Mouse (Mus musculus) neural tube, embryonic 11.5 days (tissue): ENCODE data around the gene Col7a1. TPM values are rescaled to one million over a fixed set of nuclear protein-coding genes. Genes with fewer than 3 reads are reported as not detected.

Source experiments
- ATAC-seq: fragments of 200-750 bp; cut with Nextera tagmentation; 2 replicates; pipeline ENCODE4 v1.8.0; 2017; ENCODE audit warnings: moderate number of reproducible peaks, mild to moderate bottlenecking, moderate TSS enrichment, moderate library complexity; ENCODE audit not compliant: insufficient read depth, low FRiP score, low TSS enrichment
- DNase-seq: peaks from one replicate; pipeline ENCODE4 v3.0.0-alpha.2; 2015; ENCODE audit warnings: low spot score
- H3K27ac ChIP-seq: fragments of 300-500 bp; sonication (generic); 2 replicates; pipeline ENCODE4 v1.5.1; 2014; ENCODE audit warnings: low read depth, mild to moderate bottlenecking, low read length
- H3K27me3 ChIP-seq: fragments of 300-500 bp; sonication (generic); 2 replicates; pipeline ENCODE4 v1.6.1; 2014; ENCODE audit warnings: mild to moderate bottlenecking, low read length, mixed read lengths; ENCODE audit not compliant: control insufficient read depth, insufficient read depth
- H3K36me3 ChIP-seq: fragments of 300-500 bp; sonication (generic); 2 replicates; pipeline ENCODE4 v1.6.1; 2014; ENCODE audit warnings: mild to moderate bottlenecking, low read length, moderate library complexity, mixed read lengths; ENCODE audit not compliant: control insufficient read depth, insufficient read depth
- H3K4me1 ChIP-seq: fragments of 300-500 bp; sonication (generic); 2 replicates; pipeline ENCODE4 v1.6.1; 2014; ENCODE audit warnings: low read length, mixed read lengths; ENCODE audit not compliant: control insufficient read depth, insufficient read depth
- H3K4me2 ChIP-seq: fragments of 300-500 bp; sonication (generic); 2 replicates; pipeline ENCODE4 v1.6.1; 2014; ENCODE audit warnings: low read depth, mild to moderate bottlenecking, moderate library complexity
- H3K4me3 ChIP-seq: fragments of 300-500 bp; sonication (generic); 2 replicates; pipeline ENCODE4 v1.5.1; 2014; ENCODE audit warnings: low read depth, low read length
- H3K9ac ChIP-seq: fragments of 300-500 bp; sonication (generic); 2 replicates; pipeline ENCODE4 v1.6.1; 2014; ENCODE audit warnings: mild to moderate bottlenecking, low read length
- H3K9me3 ChIP-seq: fragments of 300-500 bp; sonication (generic); 2 replicates; pipeline ENCODE4 v1.6.1; 2016; ENCODE audit warnings: low read length; ENCODE audit not compliant: control insufficient read depth
- WGBS: fragments of 180-500 bp; shearing (Covaris S2); extraction: QIAGEN DNeasy Blood & Tissue Kit; methylation state at CpG from one replicate; pipeline ENCODE4 v1.1.7; 2014; 5-methylcytosine and 5-hydroxymethylcytosine counted together
- polyA plus RNA-seq: library from polyadenylated mRNA; unstranded; fragments of >200 nt; fragmentation: Nextera tagmentation; extraction: Ambion mirVana; gene quantifications from 2 replicates; pipeline ENCODE4 v1.2.1, GENCODE M21; 2014

The Col7a1 gene
- polyA plus RNA-seq, 1 experiment from 2014 or later, result 1.2 TPM

DNA sequence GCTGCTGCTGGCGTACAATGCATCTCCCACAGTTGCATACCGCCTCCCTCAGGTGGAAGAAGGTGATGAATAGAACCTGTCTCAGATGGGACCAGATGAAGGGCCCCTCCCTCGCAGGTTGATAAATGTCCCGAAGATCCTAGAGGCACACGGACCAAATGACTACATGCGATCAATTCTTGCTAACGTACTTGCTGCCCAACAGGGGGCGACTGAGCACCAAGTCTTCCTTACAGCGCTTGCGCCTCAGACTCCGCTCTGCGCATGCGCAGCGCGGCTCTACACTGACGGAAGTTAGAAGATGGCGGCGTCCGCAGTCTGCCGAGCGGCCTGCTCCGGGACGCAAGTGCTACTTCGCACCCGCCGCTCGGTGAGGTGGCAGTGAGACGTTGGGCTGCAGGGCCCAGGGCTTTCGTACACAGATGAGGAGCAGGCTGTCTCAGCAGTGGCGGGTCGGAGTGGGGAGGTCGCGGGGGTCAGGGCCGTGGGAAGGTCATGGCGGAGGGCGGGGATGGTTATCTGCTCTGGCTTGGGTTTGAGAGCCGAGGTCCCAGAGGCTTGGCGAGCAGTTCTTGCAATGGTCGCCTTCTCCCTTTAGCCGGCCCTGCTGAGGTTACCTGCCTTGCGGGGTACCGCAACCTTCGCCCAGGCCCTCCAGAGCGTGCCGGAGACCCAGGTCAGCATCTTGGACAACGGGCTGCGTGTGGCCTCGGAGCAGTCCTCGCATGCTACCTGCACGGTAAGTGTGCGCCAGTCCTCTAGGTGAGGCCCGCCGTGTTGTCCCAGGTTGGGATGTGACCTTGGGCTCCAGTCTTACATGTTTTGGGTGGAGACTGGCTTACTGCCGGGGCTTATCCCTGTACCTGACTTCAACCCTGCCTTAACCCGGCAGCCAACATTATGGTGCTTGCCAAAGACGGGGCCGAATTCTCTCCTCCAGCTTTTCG, 16.7 kb upstream of the Col7a1 start, which contains the start of gene Uqcrc1:
Gene Uqcrc1, plus strand, starts transcription at position 216 of the 947 bp plus-strand sequence.
- Histone ChIP-seq H3K27ac (no peak within 1 kb of the TSS), H3K4me2 (peak within 1 kb of the TSS; percentile 78)

DNA sequence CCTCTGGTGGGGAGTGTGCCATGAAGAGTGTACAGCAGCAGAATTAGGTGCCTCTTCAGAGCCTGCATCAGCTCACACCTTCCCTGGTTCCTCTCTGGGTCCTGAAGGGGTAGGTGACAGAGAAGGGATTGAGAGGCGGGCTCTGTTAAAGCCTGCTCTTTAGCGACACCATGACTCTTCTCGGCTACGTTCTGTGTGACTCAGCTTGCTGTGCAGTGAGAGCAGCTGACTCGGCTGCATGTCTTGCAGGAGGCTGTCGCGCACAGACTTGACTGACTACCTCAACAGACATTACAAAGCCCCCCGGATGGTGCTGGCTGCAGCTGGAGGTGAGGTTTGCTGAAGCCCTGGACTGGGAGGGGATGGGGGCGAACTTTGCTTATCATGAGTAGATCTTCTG, 8.3 kb upstream of the Col7a1 start:
- H3K27ac ChIP-seq, result no peak overlapping the region
- no peak overlapping the region for H3K9ac ChIP-seq
- WGBS, result 89% methylated on average over 9 of the region's 9 CpGs
- no peaks in the 10 kb centered on the region for H3K4me1 ChIP-seq
- no peak for ATAC-seq
- H3K27me3 ChIP-seq, result no peaks in the 10 kb centered on the region
- H3K9me3 ChIP-seq, result no peaks in the 10 kb centered on the region
- DNase-seq, result no peak
- H3K4me2 ChIP-seq, result no peak overlapping the region
- peaks cover 23% of the 10 kb centered on the region for H3K36me3 ChIP-seq
- no peak overlapping the region for H3K4me3 ChIP-seq

More for the DNA sequence above, 16.7 kb upstream of the Col7a1 start, which contains the start of gene Uqcrc1:
- Histone ChIP-seq H3K36me3 (peaks cover 8% of the 10 kb centered on the region), H3K9ac (peak within 1 kb of the TSS; percentile 87), H3K9me3 (no peaks in the 10 kb centered on the region), H3K4me3 (peak within 1 kb of the TSS; percentile 86), H3K27me3 (no peaks in the 10 kb centered on the region), H3K4me1 (0 out of 2 replicates have a peak, but pooled peaks cover 2% of the 10 kb centered on the region)
- DNase-seq (peak; percentile 98), ATAC-seq (peak; percentile 85)
- 2% methylated on average over 58 of the region's 58 CpGs for WGBS

DNA sequence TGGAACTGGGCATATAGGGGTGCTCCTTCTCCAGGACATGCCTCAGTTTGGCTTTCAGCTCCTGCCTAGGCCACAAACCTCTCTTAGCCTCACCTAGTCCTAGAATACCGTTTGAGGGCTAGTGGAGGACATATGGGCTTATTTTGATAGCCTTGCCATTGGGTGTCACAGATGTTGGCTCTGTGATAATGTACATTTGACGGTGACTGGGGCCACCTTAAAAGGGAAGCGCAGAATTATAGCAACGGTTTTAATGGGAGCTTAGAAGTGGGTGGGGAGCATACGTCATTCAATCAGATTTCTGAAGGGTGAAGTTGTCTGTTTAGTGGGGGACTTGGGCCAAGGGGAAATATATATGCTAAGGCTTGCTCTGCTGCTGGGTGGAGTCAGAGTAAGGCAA, 7.8 kb upstream of the Col7a1 start:
- no peak overlapping the region for H3K4me2 ChIP-seq
- 90% methylated on average over 5 of the region's 5 CpGs for WGBS
- H3K9ac ChIP-seq, result no peak overlapping the region
- H3K4me1 ChIP-seq, result no peaks in the 10 kb centered on the region
- peaks cover 26% of the 10 kb centered on the region for H3K36me3 ChIP-seq
- no peaks in the 10 kb centered on the region for H3K27me3 ChIP-seq
- no peak overlapping the region for H3K27ac ChIP-seq
- DNase-seq, result no peak
- H3K9me3 ChIP-seq, result no peaks in the 10 kb centered on the region
- ATAC-seq, result no peak
- H3K4me3 ChIP-seq, result no peak overlapping the region

DNA sequence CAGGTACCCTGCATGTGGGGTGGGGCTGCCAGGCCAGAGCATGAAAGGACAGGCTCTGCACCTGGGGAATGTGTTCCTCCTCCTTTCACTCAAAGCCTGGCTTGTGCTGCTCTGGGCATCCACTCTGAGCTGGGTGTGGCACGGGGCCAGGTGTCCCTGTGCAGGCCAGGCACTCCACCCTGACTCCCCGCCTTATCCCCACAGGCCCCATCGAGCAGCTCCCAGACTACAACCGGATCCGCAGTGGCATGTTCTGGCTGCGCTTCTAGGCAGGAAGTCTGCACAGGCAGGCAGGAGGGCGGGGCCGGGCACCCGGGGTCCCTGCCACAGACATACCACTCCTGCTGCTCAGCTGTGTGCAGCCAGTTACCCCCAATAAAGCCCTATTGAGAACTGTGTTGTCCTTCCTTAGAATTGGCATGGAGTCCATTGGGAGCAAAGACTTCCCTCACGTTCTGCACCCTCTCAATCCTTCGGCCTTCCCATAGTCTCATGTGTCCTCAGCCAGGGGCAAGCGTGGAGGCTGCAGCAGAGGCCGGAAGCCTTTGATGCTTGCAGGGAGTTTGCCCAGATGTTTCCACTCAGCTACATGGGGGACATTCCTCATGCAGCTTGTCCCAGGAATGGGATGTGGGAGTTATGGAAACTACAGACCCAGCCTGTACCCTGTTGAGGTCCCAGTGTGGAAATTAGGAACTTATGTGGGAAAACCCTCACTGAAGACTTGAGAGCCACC, 4.0 kb upstream of the Col7a1 start:
- Histone ChIP-seq H3K9me3 (no peaks in the 10 kb centered on the region), H3K27ac (no peak overlapping the region), H3K36me3 (peaks cover 20% of the 10 kb centered on the region), H3K4me1 (no peaks in the 10 kb centered on the region), H3K9ac (no peak overlapping the region; the same call in 1 of the 2 replicates), H3K27me3 (peaks cover 7% of the 10 kb centered on the region; the same call in 1 of the 2 replicates), H3K4me3 (no peak overlapping the region), H3K4me2 (no peak overlapping the region)
- DNase-seq (no peak), ATAC-seq (no peak)
- WGBS, result 78% methylated on average over 13 of the region's 13 CpGs

DNA sequence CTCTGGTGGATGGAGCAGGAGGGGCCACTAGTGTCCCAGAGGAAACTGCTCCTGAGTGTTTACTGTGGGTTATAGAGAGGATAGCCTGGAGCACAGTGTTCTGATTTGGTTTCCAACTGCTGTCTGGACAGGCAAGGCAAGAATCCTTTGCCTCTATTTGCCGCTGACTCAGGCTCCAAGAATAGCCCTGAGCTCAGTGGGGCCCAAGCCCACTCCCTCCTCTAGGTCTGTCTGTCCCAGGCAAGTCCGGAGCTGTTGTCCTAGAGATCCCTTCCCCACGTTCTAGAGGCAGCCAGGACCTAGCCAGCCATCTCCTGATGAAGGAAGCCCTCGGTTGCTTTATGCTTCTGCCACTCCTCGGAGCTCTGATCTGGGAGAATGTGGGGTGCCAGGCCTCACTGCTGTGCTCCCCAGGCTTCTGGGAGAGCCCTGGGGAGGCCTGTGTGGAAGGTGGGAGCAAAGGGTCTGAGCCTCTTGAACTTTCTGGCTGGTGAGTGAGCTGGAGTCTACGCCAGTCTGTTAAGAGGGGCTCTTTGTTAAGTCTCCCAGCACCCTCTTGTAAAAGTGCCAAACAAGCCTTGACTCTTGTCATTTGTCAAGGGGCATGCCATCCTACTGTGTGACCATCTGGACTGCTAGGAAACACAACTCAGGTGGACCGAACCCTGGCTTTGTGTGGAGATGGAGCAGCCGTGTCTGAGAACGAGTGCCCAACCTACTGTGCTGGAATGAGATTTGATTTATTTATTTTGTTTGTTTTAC, 3.2 kb upstream of the Col7a1 start:
- Histone ChIP-seq H3K36me3 (peaks cover 15% of the 10 kb centered on the region), H3K4me2 (no peak overlapping the region), H3K27ac (no peak overlapping the region), H3K9me3 (no peaks in the 10 kb centered on the region), H3K4me1 (no peaks in the 10 kb centered on the region), H3K4me3 (no peak overlapping the region), H3K27me3 (peaks cover 7% of the 10 kb centered on the region; the same call in 1 of the 2 replicates), H3K9ac (no peak overlapping the region)
- no peak for ATAC-seq
- DNase-seq, result no peak
- 86% methylated on average over 9 of the region's 9 CpGs for WGBS

DNA sequence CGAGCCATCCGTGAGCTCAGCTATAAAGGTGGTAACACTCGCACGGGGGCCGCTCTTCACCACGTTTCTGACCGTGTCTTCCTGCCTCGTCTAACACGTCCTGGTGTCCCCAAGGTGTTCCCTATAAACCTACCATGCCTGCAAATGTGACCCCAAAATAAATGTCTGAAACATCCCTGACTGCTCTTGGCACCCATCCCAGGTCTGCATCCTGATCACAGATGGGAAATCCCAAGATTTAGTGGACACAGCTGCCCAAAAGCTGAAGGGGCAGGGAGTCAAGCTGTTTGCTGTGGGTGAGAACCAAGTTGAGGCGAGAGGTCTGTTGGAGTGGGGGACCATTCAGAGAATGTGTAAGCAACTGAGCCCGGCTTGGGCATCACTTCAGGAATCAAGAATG, 1.9 kb downstream of the Col7a1 start:
- Histone ChIP-seq H3K4me2 (no peak overlapping the region), H3K36me3 (peaks cover 1% of the 10 kb centered on the region; the same call in 1 of the 2 replicates), H3K27ac (no peak overlapping the region), H3K9me3 (no peaks in the 10 kb centered on the region), H3K27me3 (peaks cover 7% of the 10 kb centered on the region; the same call in 1 of the 2 replicates), H3K4me3 (no peak overlapping the region), H3K9ac (no peak overlapping the region), H3K4me1 (no peaks in the 10 kb centered on the region)
- 84% methylated on average over 11 of the region's 11 CpGs for WGBS
- ATAC-seq, result no peak
- no peak for DNase-seq

DNA sequence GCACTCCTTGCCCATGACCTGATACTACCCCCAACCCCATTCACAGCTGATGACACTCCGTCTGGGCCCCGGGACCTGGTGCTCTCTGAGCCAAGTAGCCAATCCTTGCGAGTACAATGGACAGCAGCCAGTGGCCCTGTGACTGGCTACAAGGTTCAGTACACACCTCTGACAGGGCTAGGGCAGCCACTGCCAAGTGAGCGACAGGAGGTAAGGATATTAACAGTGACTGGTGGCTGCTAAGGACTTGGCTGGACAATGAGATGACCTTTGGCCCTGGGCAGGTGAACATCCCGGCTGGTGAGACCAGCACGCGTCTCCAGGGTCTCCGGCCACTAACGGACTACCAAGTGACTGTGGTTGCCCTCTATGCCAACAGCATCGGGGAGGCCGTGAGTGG, 2.5 kb downstream of the Col7a1 start:
- Histone ChIP-seq H3K4me2 (no peak overlapping the region), H3K4me3 (no peak overlapping the region), H3K36me3 (no peaks in the 10 kb centered on the region), H3K9ac (no peak overlapping the region), H3K4me1 (no peaks in the 10 kb centered on the region), H3K9me3 (no peaks in the 10 kb centered on the region), H3K27ac (no peak overlapping the region), H3K27me3 (peaks cover 7% of the 10 kb centered on the region; the same call in 1 of the 2 replicates)
- WGBS, result 86% methylated on average over 11 of the region's 11 CpGs
- DNase-seq (no peak), ATAC-seq (no peak)

DNA sequence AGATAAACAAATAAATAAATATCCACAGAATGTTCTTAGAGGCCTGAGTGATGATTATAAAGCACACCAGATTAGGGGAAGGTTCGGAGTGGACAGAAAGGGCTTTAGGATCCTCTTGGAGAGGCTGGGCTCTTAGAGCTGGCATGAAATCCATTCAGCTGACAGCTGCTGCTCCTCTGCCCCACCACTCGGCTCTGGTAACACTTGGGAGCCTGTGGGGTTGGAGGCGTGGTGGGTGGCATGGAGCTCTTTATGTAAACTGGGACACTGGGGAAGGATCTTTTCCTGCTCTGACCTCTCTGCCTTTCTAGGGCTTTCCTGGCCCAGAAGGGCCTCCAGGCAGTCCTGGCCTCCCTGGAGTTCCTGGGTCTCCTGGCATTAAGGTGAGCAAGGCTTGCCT, 10.2 kb downstream of the Col7a1 start:
- ATAC-seq, result no peak
- Histone ChIP-seq H3K9ac (no peak overlapping the region), H3K4me3 (no peak overlapping the region), H3K9me3 (no peaks in the 10 kb centered on the region), H3K36me3 (no peaks in the 10 kb centered on the region), H3K27me3 (no peaks in the 10 kb centered on the region), H3K27ac (no peak overlapping the region), H3K4me1 (no peaks in the 10 kb centered on the region), H3K4me2 (no peak overlapping the region)
- no peak for DNase-seq
- 79% methylated on average over 3 of the region's 3 CpGs for WGBS
